Mouse (Mus musculus) liver, adult 2 months (tissue): ENCODE measurements around the gene Gpam. TPM values are rescaled to one million over a fixed set of nuclear protein-coding genes. Genes with fewer than 3 reads are reported as not detected.

Experiments used
- DNase-seq: peaks from one replicate; pipeline ENCODE4 v3.0.0-alpha.2; 2011; ENCODE audit warnings: low read depth, low spot score; ENCODE audit errors: extremely low read depth
- H3K27ac ChIP-seq: fragments of 200-500 bp; replicated peaks from 2 replicates; pipeline ENCODE4 v1.5.1; 2012; ENCODE audit warnings: low read depth, mild to moderate bottlenecking, control low read depth, inconsistent platforms, low read length; ENCODE audit not compliant: insufficient read depth
- H3K27me3 ChIP-seq: fragments of 200-500 bp; 2 replicates; pipeline ENCODE4 v1.6.1; 2012; ENCODE audit warnings: mild to moderate bottlenecking, moderate library complexity, low read length, inconsistent platforms; ENCODE audit not compliant: control insufficient read depth, insufficient read depth
- H3K36me3 ChIP-seq: fragments of 200-500 bp; 2 replicates; pipeline ENCODE4 v1.6.1; 2012; ENCODE audit warnings: low read length, inconsistent platforms; ENCODE audit not compliant: control insufficient read depth, insufficient read depth
- H3K4me1 ChIP-seq: fragments of 200-500 bp; 2 replicates; pipeline ENCODE4 v1.6.1; 2011; ENCODE audit warnings: low read length; ENCODE audit not compliant: control insufficient read depth, insufficient read depth
- H3K4me3 ChIP-seq: fragments of 200-500 bp; 2 replicates; pipeline ENCODE4 v1.5.1; 2011; ENCODE audit warnings: low read depth, mild to moderate bottlenecking, control low read depth, low read length, moderate library complexity; ENCODE audit not compliant: insufficient read depth
- H3K79me2 ChIP-seq: fragments of 200-500 bp; 2 replicates; pipeline ENCODE4 v1.6.1; 2012; ENCODE audit warnings: inconsistent platforms, mild to moderate bottlenecking, low read length, moderate library complexity; ENCODE audit not compliant: control insufficient read depth, insufficient read depth
- H3K9ac ChIP-seq: fragments of 200-500 bp; 2 replicates; pipeline ENCODE4 v1.6.1; 2012; ENCODE audit warnings: low read depth, mild to moderate bottlenecking, control low read depth, inconsistent platforms, low read length
- CTCF ChIP-seq: fragments of 200-500 bp; IDR thresholded peaks from 2 replicates; pipeline ENCODE4 v1.5.1; 2011; ENCODE audit warnings: low read depth, low read length, control low read depth
- POLR2A ChIP-seq: fragments of 200-500 bp; IDR thresholded peaks from 2 replicates; pipeline ENCODE4 v1.6.1; 2011; ENCODE audit warnings: low read length, control low read depth; ENCODE audit not compliant: insufficient read depth; ENCODE audit errors: extremely low read depth
- WGBS: fragments of 180-500 bp; shearing (Covaris S2); methylation state at CpG from one replicate; pipeline ENCODE4 v1.1.7; 2018; 5-methylcytosine and 5-hydroxymethylcytosine counted together
- polyA plus RNA-seq: library from polyadenylated mRNA; depleted of rRNA; stranded (reverse); fragments of >200 nt; gene quantifications from 2 replicates; pipeline ENCODE4 v1.2.3, GENCODE M21; 2012
- total RNA-seq: library from RNA; depleted of rRNA; stranded (reverse); fragments of >200 nt; gene quantifications from 2 replicates; pipeline ENCODE4 v1.2.3, GENCODE M21; 2014

Gpam gene
- total and polyA plus RNA-seq, 2 experiments: 102 to 261 TPM

GRCm38 (mm10) chr19:55120518-55121244 lies 6.4 kb downstream of the Gpam start:
- DNase-seq: no peak
- Histone ChIP-seq H3K36me3 (peaks cover 18% of the 10 kb centered on the region; the same call in 1 of the 2 replicates), H3K9ac (peak overlapping the region; percentile 54), H3K4me1 (peaks cover 54% of the 10 kb centered on the region), H3K27me3 (no peaks in the 10 kb centered on the region), H3K4me3 (no peak overlapping the region), H3K27ac (peak overlapping the region; percentile 58), H3K79me2 (peaks cover 37% of the 10 kb centered on the region)
- WGBS: 37% methylated on average over 11 of the region's 11 CpGs
- TF ChIP-seq CTCF (no peak), POLR2A (no peak)

- Histone ChIP-seq H3K4me1 (peaks cover 61% of the 10 kb centered on the region), H3K27me3 (no peaks in the 10 kb centered on the region), H3K36me3 (peaks cover 18% of the 10 kb centered on the region; the same call in 1 of the 2 replicates), H3K27ac (peak overlapping the region; percentile 47; the same call in 1 of the 2 replicates), H3K9ac (0 out of 2 replicates have a peak overlapping the region, but pooled peaks have one; percentile 40), H3K79me2 (peaks cover 42% of the 10 kb centered on the region), H3K4me3 (no peak overlapping the region; the same call in 1 of the 2 replicates)
- TF ChIP-seq CTCF (no peak), POLR2A (no peak)
- DNase-seq: peak; percentile 99
- 13% methylated on average over 2 of the region's 2 CpGs for WGBS
These were observed 7.5 kb downstream of the Gpam start for GRCm38 (mm10) chr19:55119541-55119940.

- Histone ChIP-seq H3K27me3 (no peaks in the 10 kb centered on the region), H3K9ac (no peak overlapping the region), H3K27ac (peak overlapping the region; percentile 39), H3K4me1 (peaks cover 65% of the 10 kb centered on the region), H3K4me3 (no peak overlapping the region), H3K36me3 (peaks cover 23% of the 10 kb centered on the region), H3K79me2 (peaks cover 43% of the 10 kb centered on the region)
- TF ChIP-seq POLR2A (no peak), CTCF (no peak)
- WGBS: 63% methylated on average over 3 of the region's 3 CpGs
- DNase-seq: no peak
These were observed 9.0 kb downstream of the Gpam start for GRCm38 (mm10) chr19:55117991-55118390.

- WGBS: 45% methylated on average over 6 of the region's 6 CpGs
- TF ChIP-seq POLR2A: no peak
- no peak for TF ChIP-seq CTCF
- no peak overlapping the region for H3K27ac ChIP-seq
- no peak overlapping the region for H3K4me3 ChIP-seq
- no peaks in the 10 kb centered on the region for H3K27me3 ChIP-seq
- no peak overlapping the region for H3K9ac ChIP-seq
- H3K36me3 ChIP-seq: peaks cover 25% of the 10 kb centered on the region
- H3K79me2 ChIP-seq: peaks cover 39% of the 10 kb centered on the region
- peaks cover 63% of the 10 kb centered on the region for H3K4me1 ChIP-seq
- DNase-seq: no peak
These were observed 9.8 kb downstream of the Gpam start for GRCm38 (mm10) chr19:55117059-55117815.

- DNase-seq: peak; percentile 76
- Histone ChIP-seq H3K9ac (no peak overlapping the region), H3K27me3 (no peaks in the 10 kb centered on the region), H3K4me1 (peaks cover 50% of the 10 kb centered on the region), H3K36me3 (peaks cover 23% of the 10 kb centered on the region), H3K79me2 (peaks cover 36% of the 10 kb centered on the region), H3K27ac (peak overlapping the region; percentile 14), H3K4me3 (no peak overlapping the region)
- WGBS: 23% methylated on average over 4 of the region's 4 CpGs
- no peak for TF ChIP-seq CTCF
- TF ChIP-seq POLR2A: no peak
These were observed 11.5 kb downstream of the Gpam start for GRCm38 (mm10) chr19:55115532-55115931.
